Mouse (Mus musculus) brain, embryonic 14.5 days (tissue): ENCODE measurements around the gene Gga1.

ENCODE experiments used
- CTCF ChIP-seq: fragments of 200-500 bp; IDR thresholded peaks from 2 replicates; pipeline ENCODE4 v1.5.1; 2012; ENCODE audit warnings: inconsistent platforms, mild to moderate bottlenecking, moderate library complexity, borderline replicate concordance; ENCODE audit not compliant: insufficient read depth, insufficient read length; ENCODE audit errors: extremely low read depth
- POLR2A ChIP-seq: fragments of 200-500 bp; IDR thresholded peaks from 2 replicates; pipeline ENCODE4 v1.6.1; 2012; ENCODE audit warnings: mild to moderate bottlenecking, inconsistent platforms, borderline replicate concordance; ENCODE audit not compliant: poor library complexity, insufficient read depth, insufficient read length, severe bottlenecking; ENCODE audit errors: extremely low read depth

- TF ChIP-seq POLR2A (no peak), CTCF (no peak)
These were observed 17.3 kb upstream of the Gga1 start for GRCm38 (mm10) chr15:78859714-78860113.
